Mouse (Mus musculus): Measurements from ENCODE around the gene Rabep1.

GRCm38 (mm10) chr11:70865223-70865622, 20.6 kb downstream of the Rabep1 start:
- no peak for TF ChIP-seq CTCF (IDR thresholded peaks at IDR 0.05; ENCODE audit: low read depth)
- TF ChIP-seq EP300 (IDR thresholded peaks at IDR 0.05; ENCODE audit: low read depth), result no peak
